Mouse (Mus musculus): ENCODE data around the gene Hamp2. TPM values are rescaled to one million over a fixed set of nuclear protein-coding genes. Genes with fewer than 3 reads are reported as not detected.

Gene Hamp2
- polyA plus RNA-seq, 1 experiment: not detected

- Histone ChIP-seq H3K9me3 (no peaks in the 10 kb centered on the region), H3K36me3 (replicated peaks; ENCODE audit: low read length) (peaks cover 20% of the 10 kb centered on the region), H3K27me3 (replicated peaks) (peaks cover 5% of the 10 kb centered on the region), H3K4me3 (replicated peaks) (no peak overlapping the region), H3K4me1 (peaks cover 61% of the 10 kb centered on the region)
- no peak for TF ChIP-seq FLI1 (IDR thresholded peaks at IDR 0.05; ENCODE audit: low read length)
- no peak for TF ChIP-seq GATA1 (IDR thresholded peaks at IDR 0.05; ENCODE audit: borderline replicate concordance, low read length)
These were observed 38.4 kb upstream of the Hamp2 start for GRCm38 (mm10) chr7:30962862-30963261.

- H3K27me3 ChIP-seq (replicated peaks): no peaks in the 10 kb centered on the region
- peaks cover 26% of the 10 kb centered on the region for H3K36me3 ChIP-seq (replicated peaks; ENCODE audit: low read length)
- TF ChIP-seq GATA1 (IDR thresholded peaks at IDR 0.05; ENCODE audit: borderline replicate concordance, low read length): no peak
- no peak for TF ChIP-seq FLI1 (IDR thresholded peaks at IDR 0.05; ENCODE audit: low read length)
- H3K4me3 ChIP-seq (replicated peaks): no peak overlapping the region
- no peaks in the 10 kb centered on the region for H3K9me3 ChIP-seq
- peaks cover 60% of the 10 kb centered on the region for H3K4me1 ChIP-seq
These were observed 35.4 kb upstream of the Hamp2 start for GRCm38 (mm10) chr7:30959786-30960349.

GRCm38 (mm10) chr7:30958866-30959487 lies 34.5 kb upstream of the Hamp2 start:
- Histone ChIP-seq H3K9me3 (no peaks in the 10 kb centered on the region), H3K36me3 (replicated peaks; ENCODE audit: low read length) (peaks cover 35% of the 10 kb centered on the region), H3K4me1 (peaks cover 68% of the 10 kb centered on the region), H3K4me3 (replicated peaks) (peak overlapping the region; percentile 98), H3K27me3 (replicated peaks) (no peaks in the 10 kb centered on the region)
- TF ChIP-seq FLI1 (IDR thresholded peaks at IDR 0.05; ENCODE audit: low read length) (no peak), GATA1 (IDR thresholded peaks at IDR 0.05; ENCODE audit: borderline replicate concordance, low read length) (no peak)

- Histone ChIP-seq H3K4me1 (peaks cover 70% of the 10 kb centered on the region), H3K36me3 (replicated peaks; ENCODE audit: low read length) (peaks cover 42% of the 10 kb centered on the region), H3K9me3 (no peaks in the 10 kb centered on the region), H3K4me3 (replicated peaks) (peak overlapping the region; percentile 98), H3K27me3 (replicated peaks) (no peaks in the 10 kb centered on the region)
- TF ChIP-seq GATA1 (IDR thresholded peaks at IDR 0.05; ENCODE audit: borderline replicate concordance, low read length) (no peak), FLI1 (IDR thresholded peaks at IDR 0.05; ENCODE audit: low read length) (no peak)
These were observed 33.8 kb upstream of the Hamp2 start for GRCm38 (mm10) chr7:30958109-30958865.

GRCm38 (mm10) chr7:30957367-30957783 lies 32.9 kb upstream of the Hamp2 start:
- Histone ChIP-seq H3K4me3 (replicated peaks) (peak overlapping the region; percentile 98), H3K9me3 (no peaks in the 10 kb centered on the region), H3K36me3 (replicated peaks; ENCODE audit: low read length) (peaks cover 51% of the 10 kb centered on the region), H3K27me3 (replicated peaks) (no peaks in the 10 kb centered on the region), H3K4me1 (peaks cover 73% of the 10 kb centered on the region)
- TF ChIP-seq GATA1 (IDR thresholded peaks at IDR 0.05; ENCODE audit: borderline replicate concordance, low read length): no peak
- TF ChIP-seq FLI1 (IDR thresholded peaks at IDR 0.05; ENCODE audit: low read length): no peak

GRCm38 (mm10) chr7:30956756-30957366 lies 32.4 kb upstream of the Hamp2 start, which contains the start of gene Usf2:
TSS of gene Usf2 (minus strand) at chr7:30956803.
- H3K27me3 ChIP-seq (replicated peaks): no peaks in the 10 kb centered on the region
- TF ChIP-seq FLI1 (IDR thresholded peaks at IDR 0.05; ENCODE audit: low read length) (no peak), GATA1 (IDR thresholded peaks at IDR 0.05; ENCODE audit: borderline replicate concordance, low read length) (no peak)
- H3K4me3 ChIP-seq (replicated peaks): peak within 1 kb of the TSS; percentile 98
- H3K4me1 ChIP-seq: peaks cover 68% of the 10 kb centered on the region
- peaks cover 56% of the 10 kb centered on the region for H3K36me3 ChIP-seq (replicated peaks; ENCODE audit: low read length)
- no peaks in the 10 kb centered on the region for H3K9me3 ChIP-seq

- Histone ChIP-seq H3K4me1 (peaks cover 67% of the 10 kb centered on the region), H3K27me3 (replicated peaks) (no peaks in the 10 kb centered on the region), H3K36me3 (replicated peaks; ENCODE audit: low read length) (peaks cover 61% of the 10 kb centered on the region), H3K4me3 (replicated peaks) (peak overlapping the region; percentile 98), H3K9me3 (no peaks in the 10 kb centered on the region)
- TF ChIP-seq FLI1 (IDR thresholded peaks at IDR 0.05; ENCODE audit: low read length) (no peak), GATA1 (IDR thresholded peaks at IDR 0.05; ENCODE audit: borderline replicate concordance, low read length) (no peak)
These were observed 31.9 kb upstream of the Hamp2 start for GRCm38 (mm10) chr7:30956357-30956751.

- Histone ChIP-seq H3K4me3 (replicated peaks) (peak overlapping the region; percentile 98), H3K36me3 (replicated peaks; ENCODE audit: low read length) (peaks cover 66% of the 10 kb centered on the region), H3K4me1 (peaks cover 62% of the 10 kb centered on the region), H3K9me3 (no peaks in the 10 kb centered on the region), H3K27me3 (replicated peaks) (no peaks in the 10 kb centered on the region)
- no peak for TF ChIP-seq GATA1 (IDR thresholded peaks at IDR 0.05; ENCODE audit: borderline replicate concordance, low read length)
- no peak for TF ChIP-seq FLI1 (IDR thresholded peaks at IDR 0.05; ENCODE audit: low read length)
These were observed 31.3 kb upstream of the Hamp2 start for GRCm38 (mm10) chr7:30955584-30956356.

- H3K27me3 ChIP-seq (replicated peaks): no peaks in the 10 kb centered on the region
- H3K36me3 ChIP-seq (replicated peaks; ENCODE audit: low read length): peaks cover 74% of the 10 kb centered on the region
- peaks cover 58% of the 10 kb centered on the region for H3K4me1 ChIP-seq
- peak overlapping the region; percentile 98 for H3K4me3 ChIP-seq (replicated peaks)
- H3K9me3 ChIP-seq: no peaks in the 10 kb centered on the region
- TF ChIP-seq FLI1 (IDR thresholded peaks at IDR 0.05; ENCODE audit: low read length) (no peak), GATA1 (IDR thresholded peaks at IDR 0.05; ENCODE audit: borderline replicate concordance, low read length) (no peak)
These were observed 30.6 kb upstream of the Hamp2 start for GRCm38 (mm10) chr7:30954971-30955520.
